Mouse (Mus musculus): Measurements from ENCODE around the gene Topors. TPM values are rescaled to one million over a fixed set of nuclear protein-coding genes. Genes with fewer than 3 reads are reported as not detected.

Gene Topors
- total and polyA plus RNA-seq, 3 experiments = 32.0 to 62.7 (median 38.3) TPM

DNA sequence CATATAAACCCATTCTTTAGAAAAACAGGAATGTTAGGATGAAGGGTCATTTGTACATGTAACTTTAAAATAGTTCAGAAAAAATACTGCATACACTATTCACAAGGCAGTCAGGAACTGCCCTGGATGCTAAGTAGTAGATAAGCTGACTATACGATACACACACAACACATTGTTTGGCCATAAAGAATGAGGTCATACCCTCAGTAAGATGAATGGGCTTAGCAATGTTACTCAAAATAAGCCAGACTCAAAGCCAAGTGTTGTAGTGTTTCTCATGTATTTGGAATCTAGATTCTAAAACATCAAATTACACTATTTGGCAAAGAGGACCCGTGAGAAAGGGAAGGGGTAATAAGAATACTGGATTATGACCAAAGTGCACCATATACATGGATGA, 15.9 kb downstream of the Topors start:
- peaks cover 0 to 5% of the 10 kb centered on the region in 2 experiments; a peak in 2 of 4 replicates for H3K36me3 ChIP-seq (ENCODE audit: control insufficient read depth in 1 of 2, insufficient read depth in 2 of 2, low read length in 2 of 2)
- no peak overlapping the region for H3K9ac ChIP-seq (ENCODE audit: control insufficient read depth, low read depth, low read length, poor library complexity, severe bottlenecking)
- no peak for DNase-seq (ENCODE audit: low read depth, low spot score)
- TF ChIP-seq CTCF (IDR thresholded peaks at IDR 0.05 in 2 of 3, conservative IDR thresholded peaks at IDR 0.05 in 1 of 3; ENCODE audit: control insufficient read depth in 1 of 3, insufficient read depth in 1 of 3, low read depth in 2 of 3, low read length in 3 of 3, poor library complexity in 1 of 3, severe bottlenecking in 1 of 3) (no peak), GABPA (IDR thresholded peaks at IDR 0.05; ENCODE audit: low read depth, low read length) (no peak), ETS1 (IDR thresholded peaks at IDR 0.05; ENCODE audit: low read depth, low read length) (no peak), MAFK (IDR thresholded peaks at IDR 0.05; ENCODE audit: borderline replicate concordance, low read depth, low read length) (no peak), USF2 (IDR thresholded peaks at IDR 0.05; ENCODE audit: borderline replicate concordance in 1 of 2, insufficient read depth in 1 of 2, low read depth in 1 of 2, low read length in 2 of 2) (no peak), POLR2A (IDR thresholded peaks at IDR 0.05; ENCODE audit: control insufficient read depth in 1 of 2, insufficient read depth in 1 of 2, low read depth in 1 of 2, low read length in 2 of 2, poor library complexity in 1 of 2) (no peak), POLR2AphosphoS5 (IDR thresholded peaks at IDR 0.05; ENCODE audit: borderline replicate concordance, low read depth, low read length) (no peak), CHD2 (IDR thresholded peaks at IDR 0.05; ENCODE audit: low read length) (no peak), CHD1 (IDR thresholded peaks at IDR 0.05; ENCODE audit: low read depth, low read length) (no peak), ZKSCAN1 (IDR thresholded peaks at IDR 0.05; ENCODE audit: low read depth, low read length) (no peak), RAD21 (IDR thresholded peaks at IDR 0.05; ENCODE audit: low read depth, low read length) (no peak), EP300 (IDR thresholded peaks at IDR 0.05; ENCODE audit: low read depth in 1 of 2, low read length in 2 of 2) (no peak), KAT2A (conservative IDR thresholded peaks at IDR 0.05; ENCODE audit: low read depth, low read length) (no peak), SMC3 (IDR thresholded peaks at IDR 0.05; ENCODE audit: low read depth, low read length) (no peak), MYB (IDR thresholded peaks at IDR 0.05; ENCODE audit: low read depth, low read length) (no peak), MXI1 (IDR thresholded peaks at IDR 0.05; ENCODE audit: low read depth, low read length) (no peak), MYC (IDR thresholded peaks at IDR 0.05; ENCODE audit: low read depth, low read length) (no peak), TBP (IDR thresholded peaks at IDR 0.05; ENCODE audit: low read depth, low read length) (no peak), E2F4 (IDR thresholded peaks at IDR 0.05; ENCODE audit: borderline replicate concordance, low read depth, low read length) (no peak), ZC3H11A (IDR thresholded peaks at IDR 0.05; ENCODE audit: low read depth, low read length) (no peak)
- H3K9me3 ChIP-seq (replicated peaks; ENCODE audit: insufficient read depth, low read length) = no peaks in the 10 kb centered on the region
- H3K27me3 ChIP-seq (ENCODE audit: control insufficient read depth in 1 of 2, insufficient read depth in 2 of 2, low read length in 2 of 2) = no peaks in the 10 kb centered on the region
- H3K79me2 ChIP-seq (ENCODE audit: control insufficient read depth, insufficient read depth, low read length, poor library complexity) = no peaks in the 10 kb centered on the region
- H3K4me1 ChIP-seq (ENCODE audit: control insufficient read depth in 1 of 2, insufficient read depth in 2 of 2, low read length in 2 of 2) = no peaks in the 10 kb centered on the region; a peak in 1 of 4 replicates
- H3K4me3 ChIP-seq (ENCODE audit: control insufficient read depth in 1 of 2, insufficient read depth in 1 of 2, low read depth in 2 of 2, low read length in 2 of 2) = no peak overlapping the region
- H3K27ac ChIP-seq (ENCODE audit: control insufficient read depth, low read depth, low read length) = no peak overlapping the region

DNA sequence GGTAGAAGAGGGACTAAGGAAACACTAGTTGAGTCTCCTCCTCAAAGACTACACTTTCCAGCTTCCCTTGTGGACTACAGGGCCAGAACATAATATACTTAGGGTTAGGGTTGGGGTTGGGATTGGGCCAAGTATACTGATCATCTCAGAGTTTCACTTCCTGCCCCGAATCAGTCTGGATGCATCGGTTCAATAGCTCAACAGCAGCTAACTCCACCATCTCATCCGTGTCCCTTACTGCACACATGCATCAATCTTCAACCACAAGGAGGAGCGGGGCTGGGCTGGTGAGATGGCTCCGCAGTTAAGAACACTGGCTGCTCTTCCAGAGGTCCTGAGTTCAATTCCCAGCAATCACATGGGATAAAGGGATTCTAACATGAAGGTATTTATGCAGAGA, 18.7 kb downstream of the Topors start:
- no peaks in the 10 kb centered on the region for H3K27me3 ChIP-seq (ENCODE audit: control insufficient read depth in 1 of 2, insufficient read depth in 2 of 2, low read length in 2 of 2)
- no peak overlapping the region for H3K27ac ChIP-seq (ENCODE audit: control insufficient read depth, low read depth, low read length)
- no peaks in the 10 kb centered on the region for H3K79me2 ChIP-seq (ENCODE audit: control insufficient read depth, insufficient read depth, low read length, poor library complexity)
- TF ChIP-seq MAZ (IDR thresholded peaks at IDR 0.05; ENCODE audit: low read depth, low read length) (no peak), CTCF (IDR thresholded peaks at IDR 0.05 in 2 of 3, conservative IDR thresholded peaks at IDR 0.05 in 1 of 3; ENCODE audit: control insufficient read depth in 1 of 3, insufficient read depth in 1 of 3, low read depth in 2 of 3, low read length in 3 of 3, poor library complexity in 1 of 3, severe bottlenecking in 1 of 3) (no peak), NRF1 (IDR thresholded peaks at IDR 0.05; ENCODE audit: insufficient read depth, low read depth, low read length, poor library complexity, severe bottlenecking) (no peak), CHD1 (IDR thresholded peaks at IDR 0.05; ENCODE audit: low read depth, low read length) (no peak), TBP (IDR thresholded peaks at IDR 0.05; ENCODE audit: low read depth, low read length) (no peak), E2F4 (IDR thresholded peaks at IDR 0.05; ENCODE audit: borderline replicate concordance, low read depth, low read length) (no peak), EP300 (IDR thresholded peaks at IDR 0.05; ENCODE audit: low read depth in 1 of 2, low read length in 2 of 2) (no peak), POLR2AphosphoS5 (IDR thresholded peaks at IDR 0.05; ENCODE audit: borderline replicate concordance, low read depth, low read length) (no peak), ZKSCAN1 (IDR thresholded peaks at IDR 0.05; ENCODE audit: low read depth, low read length) (no peak)
- H3K4me3 ChIP-seq (ENCODE audit: control insufficient read depth in 1 of 2, insufficient read depth in 1 of 2, low read depth in 2 of 2, low read length in 2 of 2) = no peak overlapping the region
- no peak for DNase-seq (ENCODE audit: low read depth, low spot score)
- H3K36me3 ChIP-seq (ENCODE audit: control insufficient read depth in 1 of 2, insufficient read depth in 2 of 2, low read length in 2 of 2) = no peaks in the 10 kb centered on the region; a peak in 1 of 4 replicates
- no peak overlapping the region for H3K9ac ChIP-seq (ENCODE audit: control insufficient read depth, low read depth, low read length, poor library complexity, severe bottlenecking)
- no peaks in the 10 kb centered on the region; a peak in 1 of 4 replicates for H3K4me1 ChIP-seq (ENCODE audit: control insufficient read depth in 1 of 2, insufficient read depth in 2 of 2, low read length in 2 of 2)
- H3K9me3 ChIP-seq (replicated peaks; ENCODE audit: insufficient read depth, low read length) = no peaks in the 10 kb centered on the region
